Mouse (Mus musculus) testis, adult 2 months (tissue): ENCODE data around the gene Aftph.

Source experiments
- CTCF ChIP-seq: fragments of 200-500 bp; IDR thresholded peaks from 2 replicates; pipeline ENCODE4 v1.5.1; 2012; ENCODE audit warnings: low read depth, mild to moderate bottlenecking, inconsistent platforms, low read length, moderate library complexity; ENCODE audit not compliant: control insufficient read depth, insufficient read depth, insufficient replicate concordance
- POLR2A ChIP-seq: fragments of 200-500 bp; IDR thresholded peaks from 2 replicates; pipeline ENCODE4 v1.6.1; 2012; ENCODE audit warnings: low read depth, mild to moderate bottlenecking, inconsistent platforms, low read length, moderate library complexity; ENCODE audit not compliant: control insufficient read depth

DNA sequence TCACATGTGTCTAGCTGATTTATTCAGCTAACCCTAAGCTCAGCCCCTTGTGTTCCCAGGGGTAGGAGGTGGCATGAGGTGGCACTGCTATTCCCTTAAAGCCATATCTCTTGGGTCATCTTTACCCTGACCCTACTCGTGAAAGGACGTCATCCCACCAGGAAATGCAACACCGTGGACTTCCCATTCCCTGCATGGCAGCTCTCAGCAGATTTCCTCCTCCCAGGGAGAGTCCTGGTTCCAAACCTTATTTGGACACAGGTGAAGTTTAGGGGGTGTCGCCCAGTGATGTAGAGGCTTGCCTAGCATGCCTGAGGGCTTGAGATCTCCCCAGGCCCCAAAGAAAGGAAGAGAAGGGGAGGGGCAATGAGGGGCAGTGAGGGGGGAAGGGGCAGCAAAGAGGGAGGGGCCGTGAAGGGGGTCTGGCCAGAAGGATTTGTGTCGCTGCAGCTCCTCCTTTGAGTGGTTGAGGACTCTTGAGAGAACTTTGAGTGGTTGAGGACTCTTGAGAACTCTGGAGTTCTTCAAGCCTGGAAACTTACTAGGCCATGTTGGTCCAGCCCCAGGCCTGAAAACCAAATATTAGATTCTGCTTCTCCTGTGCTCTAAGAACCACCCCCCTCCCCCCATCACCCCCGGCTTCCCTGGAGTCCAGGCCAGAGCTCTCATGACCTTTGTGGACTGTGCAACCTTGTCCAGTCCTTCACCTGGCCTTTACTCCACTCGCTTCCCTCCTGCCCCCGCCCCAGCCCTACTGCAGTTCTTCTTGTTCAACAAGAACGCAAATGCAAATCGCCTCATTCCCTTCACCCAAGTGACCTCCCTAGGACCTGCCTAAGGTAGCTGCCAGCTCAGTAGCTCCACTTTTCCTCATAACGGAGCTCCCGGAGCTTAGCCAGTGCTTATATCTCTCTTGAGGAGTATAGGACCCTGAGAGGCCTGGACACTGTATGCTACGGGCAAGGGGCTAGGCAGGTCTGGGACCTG, 81.0 kb downstream of the Aftph start:
- no peak for TF ChIP-seq CTCF
- no peak for TF ChIP-seq POLR2A
